Mouse (Mus musculus) C2C12 (cell line): ENCODE measurements around the gene Src.
A peak's percentile ranks its signal among the peaks of the same experiment; 100 is the strongest.

Experiments used
- CEBPB ChIP-seq: IDR thresholded peaks from one replicate; pipeline ENCODE4 v1.6.1; 2011; ENCODE audit warnings: low read depth, mild to moderate bottlenecking, control low read depth, moderate library complexity
- CTCF ChIP-seq: IDR thresholded peaks from one replicate; pipeline ENCODE4 v1.5.1; 2011; ENCODE audit not compliant: control insufficient read depth, insufficient read depth, insufficient read length
- FOSL1 ChIP-seq: IDR thresholded peaks from one replicate; pipeline ENCODE4 v1.8.0; 2011; ENCODE audit warnings: mild to moderate bottlenecking, low read length; ENCODE audit not compliant: poor library complexity, insufficient read depth, severe bottlenecking
- MAX ChIP-seq: IDR thresholded peaks from one replicate; pipeline ENCODE4 v1.6.1; 2011; ENCODE audit warnings: mild to moderate bottlenecking, control low read depth
- MYOD1 ChIP-seq: IDR thresholded peaks from one replicate; pipeline ENCODE4 v1.6.1; 2011; ENCODE audit warnings: low read depth; ENCODE audit not compliant: control insufficient read depth, insufficient read length
- MYOG ChIP-seq: IDR thresholded peaks from one replicate; pipeline ENCODE4 v1.6.1; 2011; ENCODE audit not compliant: control insufficient read depth, insufficient read length; ENCODE audit errors: extremely low read depth
- USF1 ChIP-seq: IDR thresholded peaks from one replicate; pipeline ENCODE4 v1.6.1; 2011; ENCODE audit warnings: low read depth, mild to moderate bottlenecking, control low read depth, moderate library complexity

GRCm38 (mm10) chr2:157411151-157411693, 7.0 kb upstream of the Src start:
- TF ChIP-seq CTCF, result no peak
- no peak for TF ChIP-seq USF1
- no peak for TF ChIP-seq FOSL1
- peak; percentile 59 for TF ChIP-seq CEBPB
- no peak for TF ChIP-seq MYOG
- TF ChIP-seq MAX, result peak; percentile 34
- no peak for TF ChIP-seq MYOD1
